Mouse (Mus musculus) myocyte (in vitro differentiated cells): ENCODE measurements around the gene Gm20388.

Experiments
- CEBPB ChIP-seq: IDR thresholded peaks from 2 replicates; pipeline ENCODE4 v1.6.1; 2011; ENCODE audit warnings: mild to moderate bottlenecking, moderate library complexity; ENCODE audit not compliant: poor library complexity, insufficient read depth, severe bottlenecking
- E2F4 ChIP-seq: IDR thresholded peaks from one replicate; pipeline ENCODE4 v1.6.1; 2011; ENCODE audit warnings: mild to moderate bottlenecking, control low read depth, moderate library complexity; ENCODE audit not compliant: insufficient read depth
- MAX ChIP-seq: IDR thresholded peaks from one replicate; pipeline ENCODE4 v1.6.1; 2011; ENCODE audit warnings: low read depth, mild to moderate bottlenecking, control low read depth
- MYOD1 ChIP-seq, 3 experiments: IDR thresholded peaks; one replicate each; pipeline ENCODE4 v1.6.1; 2011; ENCODE audit warnings: control low read depth in 2 of 3, low read depth in 2 of 3, mild to moderate bottlenecking in 2 of 3, moderate library complexity in 1 of 3; ENCODE audit not compliant: insufficient read length in 2 of 3, control insufficient read depth in 1 of 3
- MYOG ChIP-seq, 3 experiments: IDR thresholded peaks; one replicate each; pipeline ENCODE4 v1.6.1; 2011; ENCODE audit warnings: control low read depth in 2 of 3, low read depth in 2 of 3, mild to moderate bottlenecking in 2 of 3; ENCODE audit not compliant: insufficient read length in 2 of 3, control insufficient read depth in 1 of 3, insufficient read depth in 1 of 3
- POLR2A ChIP-seq: IDR thresholded peaks from one replicate; pipeline ENCODE4 v1.6.1; 2011; ENCODE audit warnings: low read depth, mild to moderate bottlenecking, control low read depth, moderate library complexity; ENCODE audit not compliant: insufficient read length
- POLR2AphosphoS2 ChIP-seq: IDR thresholded peaks from one replicate; pipeline ENCODE4 v1.6.1; 2011; ENCODE audit warnings: low read depth, control low read depth; ENCODE audit not compliant: insufficient read length
- REST ChIP-seq: IDR thresholded peaks from one replicate; pipeline ENCODE4 v1.6.1; 2011; ENCODE audit warnings: mild to moderate bottlenecking, control low read depth, moderate library complexity; ENCODE audit not compliant: insufficient read depth, insufficient read length
- SRF ChIP-seq: IDR thresholded peaks from one replicate; pipeline ENCODE4 v1.6.1; 2011; ENCODE audit warnings: low read depth; ENCODE audit not compliant: control insufficient read depth, insufficient read length
- TCF12 ChIP-seq: IDR thresholded peaks from one replicate; pipeline ENCODE4 v1.6.1; 2011; ENCODE audit warnings: mild to moderate bottlenecking, control low read depth; ENCODE audit not compliant: poor library complexity, insufficient read depth, severe bottlenecking
- TCF3 ChIP-seq: IDR thresholded peaks from one replicate; pipeline ENCODE4 v1.6.1; 2011; ENCODE audit warnings: low read depth, control low read depth; ENCODE audit not compliant: insufficient read length
- USF1 ChIP-seq: IDR thresholded peaks from one replicate; pipeline ENCODE4 v1.6.1; 2011; ENCODE audit warnings: low read depth, mild to moderate bottlenecking, control low read depth, moderate library complexity

DNA sequence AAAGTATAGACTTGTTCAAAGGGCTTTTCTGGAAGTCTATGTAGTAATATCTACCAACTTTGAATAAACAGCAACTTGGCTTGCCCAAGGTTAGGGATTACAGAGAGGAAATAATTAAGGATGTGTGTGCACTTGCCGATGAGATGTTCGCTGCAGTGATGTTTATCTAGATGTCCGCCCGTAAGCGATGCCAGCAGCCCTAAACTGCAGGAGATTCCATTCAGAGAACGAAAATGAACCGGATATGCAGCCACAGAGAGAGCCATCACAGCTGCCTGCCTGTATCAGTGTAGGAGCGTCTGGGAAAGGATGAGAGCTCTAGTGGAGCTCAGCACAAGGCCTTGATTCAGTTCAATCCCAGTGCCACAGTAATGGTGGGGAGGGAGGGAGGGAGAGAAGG lies 1125.0 kb downstream of the Gm20388 start:
- TF ChIP-seq MAX (no peak), POLR2A (no peak), TCF12 (no peak), E2F4 (no peak), MYOD1 (IDR thresholded peaks at IDR 0.05; ENCODE audit: control insufficient read depth in 1 of 3, insufficient read length in 2 of 3, low read depth in 2 of 3) (no peak), USF1 (no peak), MYOG (IDR thresholded peaks at IDR 0.05; ENCODE audit: control insufficient read depth in 1 of 3, insufficient read depth in 1 of 3, insufficient read length in 2 of 3, low read depth in 2 of 3) (no peak), POLR2AphosphoS2 (no peak), TCF3 (no peak), REST (no peak), SRF (no peak), CEBPB (no peak)
